Mouse (Mus musculus): ENCODE results near the gene Svs5. TPM values are rescaled to one million over a fixed set of nuclear protein-coding genes. Genes with fewer than 3 reads are reported as not detected.

The Svs5 gene
- polyA plus RNA-seq, 1 experiment from 2014 or later: not detected

DNA sequence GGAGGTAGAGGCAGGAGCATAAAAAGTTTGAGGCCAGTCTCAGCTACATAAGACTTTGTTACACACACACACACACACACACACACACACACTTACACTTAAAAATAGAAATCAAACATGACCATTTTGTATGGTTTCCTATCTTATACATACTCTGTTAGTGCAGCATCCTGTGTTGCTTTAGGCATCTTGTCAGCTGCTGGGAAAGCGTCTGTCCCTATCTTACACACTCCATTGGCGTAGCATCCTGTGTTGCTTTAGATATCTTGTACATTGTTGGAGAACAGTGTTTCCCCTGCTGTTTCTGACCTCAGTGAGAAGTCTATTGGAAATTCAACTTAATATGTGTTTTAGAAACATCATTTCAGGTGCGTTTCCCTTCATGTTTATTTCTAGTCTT is 20.2 kb downstream of the Svs5 start:
- Histone ChIP-seq H3K27me3 (ENCODE audit: control insufficient read depth, insufficient read depth, low read length) (no peaks in the 10 kb centered on the region), H3K9ac (ENCODE audit: low read length) (no peak overlapping the region), H3K4me2 (ENCODE audit: low read depth, low read length, severe bottlenecking) (no peak overlapping the region), H3K36me3 (ENCODE audit: control insufficient read depth, insufficient read depth, low read length) (no peaks in the 10 kb centered on the region), H3K4me1 (replicated peaks; ENCODE audit: control insufficient read depth, insufficient read depth, low read length) (no peaks in the 10 kb centered on the region), H3K27ac (ENCODE audit: low read depth, low read length) (no peak overlapping the region), H3K9me3 (ENCODE audit: control insufficient read depth, low read length) (no peaks in the 10 kb centered on the region; the same call in 1 of the 2 replicates), H3K4me3 (ENCODE audit: low read depth, low read length) (no peak overlapping the region)
- 87% methylated on average over 3 of the region's 3 CpGs for WGBS
- ATAC-seq (replicated peaks; ENCODE audit: low FRiP score) (no peak), DNase-seq (ENCODE audit: low spot score) (no peak)

DNA sequence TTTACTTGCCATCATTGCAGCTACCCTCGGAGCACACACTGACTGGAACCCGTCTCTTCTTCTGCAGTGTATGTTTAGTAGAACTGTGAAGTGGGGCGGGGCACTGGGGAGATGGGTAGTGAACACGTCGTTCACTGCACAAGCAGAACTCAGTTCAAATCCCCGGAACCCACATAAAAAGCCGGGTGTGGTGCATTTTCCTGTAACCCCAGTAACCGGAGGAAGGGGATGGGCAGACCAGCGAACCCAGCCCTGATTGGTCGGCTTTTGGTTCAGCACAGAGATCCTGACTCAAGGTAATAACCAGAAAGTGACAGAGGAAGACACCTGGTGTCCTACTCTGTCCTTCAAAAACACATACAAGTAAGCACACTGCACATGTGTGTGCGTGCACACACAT is 20.8 kb downstream of the Svs5 start:
- no peaks in the 10 kb centered on the region for H3K27me3 ChIP-seq (ENCODE audit: control insufficient read depth, insufficient read depth, low read length)
- 92% methylated on average over 11 of the region's 11 CpGs for WGBS
- no peak overlapping the region for H3K4me2 ChIP-seq (ENCODE audit: low read depth, low read length, severe bottlenecking)
- H3K4me3 ChIP-seq (ENCODE audit: low read depth, low read length): no peak overlapping the region
- no peaks in the 10 kb centered on the region for H3K4me1 ChIP-seq (replicated peaks; ENCODE audit: control insufficient read depth, insufficient read depth, low read length)
- no peak for ATAC-seq (replicated peaks; ENCODE audit: low FRiP score)
- no peak for DNase-seq (ENCODE audit: low spot score)
- H3K27ac ChIP-seq (ENCODE audit: low read depth, low read length): no peak overlapping the region
- H3K36me3 ChIP-seq (ENCODE audit: control insufficient read depth, insufficient read depth, low read length): no peaks in the 10 kb centered on the region
- no peaks in the 10 kb centered on the region; the same call in 1 of the 2 replicates for H3K9me3 ChIP-seq (ENCODE audit: control insufficient read depth, low read length)
- no peak overlapping the region for H3K9ac ChIP-seq (ENCODE audit: low read length)

DNA sequence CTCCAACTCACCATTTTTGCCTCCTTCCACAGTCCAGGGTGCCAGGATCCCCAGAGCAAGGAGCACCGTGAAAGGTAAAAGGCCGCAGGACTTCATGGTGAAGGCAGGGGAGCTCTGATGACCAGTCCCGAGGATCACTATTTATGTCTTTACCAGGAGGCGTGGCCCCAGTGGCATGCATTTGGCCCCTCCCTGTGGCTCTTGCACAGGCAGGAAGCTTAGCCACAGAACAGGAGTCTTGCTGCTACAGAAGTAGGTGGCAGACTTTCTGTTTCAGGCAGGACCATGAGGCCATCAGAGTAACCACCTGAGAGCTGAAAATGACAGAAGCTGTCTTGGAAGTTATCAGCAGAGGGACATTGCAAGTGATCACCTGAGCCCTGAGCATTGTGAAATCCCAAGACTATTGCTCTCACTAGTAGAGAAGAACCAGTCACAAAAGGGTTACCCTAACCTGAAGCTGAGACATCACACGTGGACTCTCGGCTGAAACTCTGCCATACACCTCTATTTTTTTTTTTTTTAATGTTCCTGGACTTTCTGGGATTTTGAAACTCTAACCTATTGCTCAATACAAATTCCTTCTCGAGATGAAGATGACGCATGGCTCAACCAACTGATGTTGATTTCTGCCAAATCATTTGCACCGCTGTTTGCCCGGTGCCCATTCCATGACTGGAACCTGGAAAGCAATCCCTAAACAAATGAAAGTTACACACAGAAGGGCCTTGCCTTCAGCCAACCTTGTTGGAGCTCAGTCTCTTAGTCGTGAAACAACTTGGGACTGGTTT is 23.8 kb downstream of the Svs5 start:
- H3K27ac ChIP-seq (ENCODE audit: low read depth, low read length): no peak overlapping the region
- no peaks in the 10 kb centered on the region for H3K36me3 ChIP-seq (ENCODE audit: control insufficient read depth, insufficient read depth, low read length)
- no peaks in the 10 kb centered on the region for H3K4me1 ChIP-seq (replicated peaks; ENCODE audit: control insufficient read depth, insufficient read depth, low read length)
- no peaks in the 10 kb centered on the region for H3K27me3 ChIP-seq (ENCODE audit: control insufficient read depth, insufficient read depth, low read length)
- no peak overlapping the region for H3K4me2 ChIP-seq (ENCODE audit: low read depth, low read length, severe bottlenecking)
- 77% methylated on average over 11 of the region's 11 CpGs for WGBS
- ATAC-seq (replicated peaks; ENCODE audit: low FRiP score) (no peak), DNase-seq (ENCODE audit: low spot score) (no peak)
- no peaks in the 10 kb centered on the region for H3K9me3 ChIP-seq (ENCODE audit: control insufficient read depth, low read length)
- H3K9ac ChIP-seq (ENCODE audit: low read length): no peak overlapping the region
- no peak overlapping the region for H3K4me3 ChIP-seq (ENCODE audit: low read depth, low read length)

DNA sequence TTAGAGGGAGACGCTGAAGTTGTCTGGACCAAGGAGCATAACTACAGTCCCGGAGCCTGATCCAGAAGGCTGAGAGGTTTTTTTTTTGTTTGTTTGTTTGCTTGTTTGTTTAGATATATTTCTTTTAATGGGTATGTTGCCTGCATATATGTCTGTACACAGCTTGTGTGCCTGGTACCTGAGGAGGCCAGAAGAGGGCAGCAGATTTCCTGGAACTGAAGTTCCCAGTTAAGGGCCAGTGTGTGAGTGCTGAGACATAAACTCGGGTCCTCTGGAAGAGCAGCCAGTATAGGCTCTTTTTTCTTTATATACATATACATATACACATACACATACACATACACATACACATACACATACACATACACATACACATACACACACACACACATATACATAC is 25.8 kb downstream of the Svs5 start:
- Histone ChIP-seq H3K4me2 (ENCODE audit: low read depth, low read length, severe bottlenecking) (no peak overlapping the region), H3K36me3 (ENCODE audit: control insufficient read depth, insufficient read depth, low read length) (no peaks in the 10 kb centered on the region), H3K4me3 (ENCODE audit: low read depth, low read length) (no peak overlapping the region), H3K27ac (ENCODE audit: low read depth, low read length) (no peak overlapping the region), H3K9ac (ENCODE audit: low read length) (no peak overlapping the region), H3K4me1 (replicated peaks; ENCODE audit: control insufficient read depth, insufficient read depth, low read length) (no peaks in the 10 kb centered on the region), H3K27me3 (ENCODE audit: control insufficient read depth, insufficient read depth, low read length) (no peaks in the 10 kb centered on the region), H3K9me3 (ENCODE audit: control insufficient read depth, low read length) (no peaks in the 10 kb centered on the region)
- no peak for ATAC-seq (replicated peaks; ENCODE audit: low FRiP score)
- 80% methylated on average over 3 of the region's 3 CpGs for WGBS
- DNase-seq (ENCODE audit: low spot score): no peak

DNA sequence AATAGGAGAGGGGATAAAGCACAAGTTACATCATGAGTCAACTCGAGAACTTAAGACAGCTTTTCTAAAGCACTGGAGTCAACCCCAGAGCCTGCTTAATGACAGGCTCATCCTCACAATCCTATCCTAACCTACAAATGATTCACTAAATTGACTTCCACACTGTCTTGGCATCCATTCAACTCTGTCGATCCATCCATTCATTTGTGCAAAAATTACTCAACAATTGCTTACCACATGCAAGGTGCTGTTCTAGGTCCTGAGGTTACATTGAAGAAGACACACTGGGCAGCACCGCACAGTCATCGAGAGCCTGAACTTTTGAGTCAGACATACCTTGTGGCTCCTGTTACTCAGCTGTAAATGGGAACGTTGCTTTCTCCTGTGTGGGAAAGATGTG is 26.5 kb downstream of the Svs5 start:
- ATAC-seq (replicated peaks; ENCODE audit: low FRiP score): no peak
- no peaks in the 10 kb centered on the region for H3K9me3 ChIP-seq (ENCODE audit: control insufficient read depth, low read length)

DNA sequence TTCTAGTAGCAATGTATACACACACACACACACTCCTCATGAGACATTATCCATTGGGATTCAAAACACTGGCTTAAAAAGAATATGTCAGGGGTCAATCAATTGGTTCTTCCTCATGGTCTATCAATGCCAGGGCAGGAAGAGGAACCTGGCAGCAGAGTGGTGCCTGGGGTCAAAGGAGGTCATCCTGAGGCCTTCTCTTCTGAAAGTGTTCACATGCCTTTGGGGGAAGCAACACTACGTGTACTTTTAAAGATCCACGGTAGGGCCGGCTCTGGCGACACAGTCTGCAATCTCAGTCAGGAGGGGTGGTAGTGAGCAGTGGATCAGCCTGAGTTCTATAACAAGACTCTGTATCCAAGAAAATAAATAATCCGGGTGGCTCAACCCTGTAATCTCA is 27.1 kb downstream of the Svs5 start:
- DNase-seq (ENCODE audit: low spot score): no peak
- H3K27me3 ChIP-seq (ENCODE audit: control insufficient read depth, insufficient read depth, low read length): no peaks in the 10 kb centered on the region
- H3K9me3 ChIP-seq (ENCODE audit: control insufficient read depth, low read length): no peaks in the 10 kb centered on the region
- 84% methylated on average over 5 of the region's 5 CpGs for WGBS
- no peak overlapping the region for H3K4me3 ChIP-seq (ENCODE audit: low read depth, low read length)
- H3K27ac ChIP-seq (ENCODE audit: low read depth, low read length): no peak overlapping the region
- ATAC-seq (replicated peaks; ENCODE audit: low FRiP score): no peak
- H3K4me1 ChIP-seq (replicated peaks; ENCODE audit: control insufficient read depth, insufficient read depth, low read length): no peaks in the 10 kb centered on the region
- no peak overlapping the region for H3K9ac ChIP-seq (ENCODE audit: low read length)
- no peak overlapping the region for H3K4me2 ChIP-seq (ENCODE audit: low read depth, low read length, severe bottlenecking)
- H3K36me3 ChIP-seq (ENCODE audit: control insufficient read depth, insufficient read depth, low read length): no peaks in the 10 kb centered on the region

More for the DNA sequence above, 26.5 kb downstream of the Svs5 start:
- Histone ChIP-seq H3K27ac (ENCODE audit: low read depth, low read length) (no peak overlapping the region), H3K27me3 (ENCODE audit: control insufficient read depth, insufficient read depth, low read length) (no peaks in the 10 kb centered on the region), H3K4me2 (ENCODE audit: low read depth, low read length, severe bottlenecking) (no peak overlapping the region), H3K4me1 (replicated peaks; ENCODE audit: control insufficient read depth, insufficient read depth, low read length) (no peaks in the 10 kb centered on the region), H3K4me3 (ENCODE audit: low read depth, low read length) (no peak overlapping the region), H3K36me3 (ENCODE audit: control insufficient read depth, insufficient read depth, low read length) (no peaks in the 10 kb centered on the region), H3K9ac (ENCODE audit: low read length) (no peak overlapping the region)
- 82% methylated on average over 5 of the region's 5 CpGs for WGBS
- no peak for DNase-seq (ENCODE audit: low spot score)

DNA sequence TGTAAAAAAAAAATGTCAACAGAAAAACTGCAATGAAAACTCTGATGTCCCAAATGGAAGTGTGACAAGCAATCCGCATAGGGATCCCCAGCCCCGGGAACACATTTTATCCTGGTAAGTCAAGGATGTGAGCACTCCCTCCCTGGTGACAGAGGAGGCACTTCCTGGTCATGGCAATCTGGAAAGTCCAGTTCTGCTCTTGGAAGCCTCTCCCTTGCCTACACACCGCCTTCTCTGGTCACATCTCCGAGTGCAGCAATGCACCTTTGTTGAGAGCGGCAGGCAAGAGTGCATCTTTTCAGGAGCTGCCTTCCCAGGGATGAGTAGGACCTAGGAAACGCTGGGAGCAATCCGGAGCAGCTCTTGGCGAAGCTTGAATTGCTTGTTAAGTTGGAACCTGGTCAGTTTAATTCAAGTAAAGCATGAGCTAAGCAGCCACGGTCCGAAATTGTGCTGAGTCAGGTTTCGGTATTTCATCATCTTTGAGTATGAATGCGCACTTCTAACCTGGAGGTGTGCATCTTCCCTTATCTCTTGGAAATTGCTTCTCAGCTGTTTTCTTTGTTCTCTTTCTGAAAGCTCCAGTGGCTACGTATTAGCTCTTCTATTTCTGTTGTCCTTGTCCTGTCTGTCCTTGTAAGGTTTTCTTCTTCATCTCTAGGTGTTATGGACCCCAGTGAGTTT is 28.6 kb downstream of the Svs5 start:
- ATAC-seq (replicated peaks; ENCODE audit: low FRiP score) (no peak), DNase-seq (ENCODE audit: low spot score) (no peak)
- no peak overlapping the region for H3K4me3 ChIP-seq (ENCODE audit: low read depth, low read length)
- H3K36me3 ChIP-seq (ENCODE audit: control insufficient read depth, insufficient read depth, low read length): no peaks in the 10 kb centered on the region
- no peaks in the 10 kb centered on the region for H3K4me1 ChIP-seq (replicated peaks; ENCODE audit: control insufficient read depth, insufficient read depth, low read length)
- no peak overlapping the region for H3K9ac ChIP-seq (ENCODE audit: low read length)
- H3K9me3 ChIP-seq (ENCODE audit: control insufficient read depth, low read length): no peaks in the 10 kb centered on the region
- H3K4me2 ChIP-seq (ENCODE audit: low read depth, low read length, severe bottlenecking): no peak overlapping the region
- 30% methylated on average over 13 of the region's 13 CpGs for WGBS
- H3K27ac ChIP-seq (ENCODE audit: low read depth, low read length): no peak overlapping the region
- H3K27me3 ChIP-seq (ENCODE audit: control insufficient read depth, insufficient read depth, low read length): no peaks in the 10 kb centered on the region

DNA sequence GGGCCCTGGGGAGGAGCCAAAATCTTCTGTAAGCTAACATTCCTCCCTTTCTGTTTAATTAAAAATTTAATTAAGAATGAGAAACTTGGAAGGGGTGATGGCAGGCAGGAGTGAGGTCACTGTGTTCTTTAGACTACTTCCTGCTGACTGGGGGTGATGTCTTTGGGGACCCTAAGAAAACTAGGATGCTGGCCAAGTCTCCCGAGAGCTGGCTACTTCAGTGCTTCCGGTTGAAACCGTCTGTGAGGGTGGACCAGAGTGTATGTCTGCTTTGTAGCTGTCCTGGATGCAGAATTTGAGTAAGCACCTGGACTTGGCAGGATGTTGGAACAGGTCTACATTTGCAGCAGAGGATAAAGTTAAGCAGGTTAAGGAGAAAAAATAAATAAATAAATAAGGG is 34.4 kb downstream of the Svs5 start:
- no peaks in the 10 kb centered on the region for H3K4me1 ChIP-seq (replicated peaks; ENCODE audit: control insufficient read depth, insufficient read depth, low read length)
- ATAC-seq (replicated peaks; ENCODE audit: low FRiP score): no peak
- H3K36me3 ChIP-seq (ENCODE audit: control insufficient read depth, insufficient read depth, low read length): no peaks in the 10 kb centered on the region
- H3K27ac ChIP-seq (ENCODE audit: low read depth, low read length): no peak overlapping the region
- no peak overlapping the region for H3K4me3 ChIP-seq (ENCODE audit: low read depth, low read length)
- H3K4me2 ChIP-seq (ENCODE audit: low read depth, low read length, severe bottlenecking): no peak overlapping the region
- WGBS: 74% methylated on average over 3 of the region's 3 CpGs
- no peaks in the 10 kb centered on the region for H3K27me3 ChIP-seq (ENCODE audit: control insufficient read depth, insufficient read depth, low read length)
- no peak overlapping the region for H3K9ac ChIP-seq (ENCODE audit: low read length)
- no peak for DNase-seq (ENCODE audit: low spot score)
- H3K9me3 ChIP-seq (ENCODE audit: control insufficient read depth, low read length): no peaks in the 10 kb centered on the region
